Mouse (Mus musculus) thymus, postnatal 25 days (tissue): ENCODE measurements around the gene Papola.

Experiments
- DNase-seq: peaks from one replicate; pipeline ENCODE4 v3.0.0; 2022

The Papola gene

DNA sequence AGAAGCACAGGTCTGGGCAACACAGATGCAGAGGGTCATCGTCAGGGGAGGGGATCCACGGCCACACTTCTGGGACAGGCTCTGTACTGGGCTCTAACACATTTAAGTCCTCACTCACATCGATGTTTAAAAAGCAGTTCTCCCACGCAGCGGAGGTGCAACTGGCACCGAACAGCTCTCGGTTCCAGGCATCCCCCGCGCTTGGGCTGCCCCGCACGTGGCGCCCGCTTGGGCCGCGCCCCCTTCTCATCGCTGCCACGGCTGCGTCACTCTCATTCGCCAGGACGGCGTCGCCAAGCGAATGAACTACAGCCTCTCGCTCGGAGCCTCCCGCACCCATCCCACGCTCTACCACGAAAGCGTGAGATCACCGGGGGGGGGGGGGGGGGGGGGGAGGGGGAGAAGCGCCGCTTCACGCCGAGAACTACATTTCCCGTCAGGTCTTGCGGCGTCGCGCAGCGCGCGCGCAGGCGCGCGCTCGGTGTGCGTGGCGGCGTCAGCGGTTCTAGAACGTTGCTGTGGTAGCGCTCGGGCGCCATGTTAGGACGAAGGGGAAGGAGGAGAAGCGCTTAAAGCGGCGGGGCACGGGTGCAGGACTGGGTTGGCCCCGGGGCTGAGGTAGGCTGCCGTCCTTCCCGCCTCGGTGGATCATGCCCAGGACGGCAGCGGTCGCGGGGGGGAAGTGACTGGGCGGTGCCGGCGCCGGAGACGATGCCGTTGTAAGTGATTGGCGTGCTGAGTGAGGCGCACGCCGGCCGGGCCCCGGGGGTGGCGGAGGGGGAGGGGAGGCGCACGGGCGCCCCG is at the start of gene Papola:
TSS of gene Papola (plus strand) at position 499 of the 804 bp plus-strand sequence.
- DNase-seq, result peak; percentile 86

DNA sequence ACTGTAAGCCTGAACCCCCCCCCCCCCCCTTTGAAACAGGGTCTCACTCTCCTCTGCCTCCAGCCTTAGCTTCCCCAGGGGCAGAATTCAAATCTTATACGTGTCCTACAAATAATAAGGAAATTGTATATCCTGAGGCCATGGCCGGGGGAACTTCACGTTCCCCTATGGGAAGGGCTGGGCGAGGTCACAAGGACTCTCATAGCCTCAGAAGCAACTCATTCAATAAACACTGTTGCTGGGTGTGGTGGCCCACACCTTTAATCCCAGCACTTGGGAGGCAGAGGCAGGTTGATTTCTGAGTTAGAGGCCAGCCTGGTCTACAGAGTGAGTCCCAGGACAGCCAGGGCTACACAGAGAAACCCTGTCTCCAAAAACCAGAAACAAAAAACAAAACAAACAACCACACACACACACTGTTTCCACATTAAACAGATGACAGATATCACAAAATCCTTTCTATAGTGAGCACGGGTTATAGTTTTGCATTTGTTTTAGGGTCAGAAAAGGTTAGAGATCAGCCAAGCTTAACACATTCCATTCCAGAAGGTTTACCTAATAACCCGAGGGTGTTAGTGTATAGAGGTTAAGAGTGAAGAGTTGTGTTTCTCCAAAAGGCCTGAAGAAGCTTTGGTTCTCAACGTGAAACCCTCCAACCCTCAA is 49.1 kb upstream of the Papola start:
- no peak for DNase-seq

DNA sequence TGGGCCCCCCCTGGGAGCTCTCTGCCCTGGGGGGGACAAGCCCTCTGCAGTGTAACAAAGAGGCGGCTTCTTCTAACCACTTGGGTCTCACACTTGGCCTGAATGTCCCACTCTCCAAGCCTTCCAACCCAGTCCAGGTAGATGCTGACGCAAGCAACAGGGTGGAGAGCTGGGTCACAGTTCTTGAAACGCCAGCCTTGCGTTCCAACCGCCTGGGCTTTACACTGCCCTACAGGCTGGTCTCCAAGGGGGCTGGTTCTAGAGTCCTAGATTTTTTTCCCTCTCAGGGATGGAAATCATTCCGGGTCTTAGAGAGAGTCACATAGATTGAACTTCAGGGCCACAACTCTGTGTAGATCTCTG is 48.6 kb upstream of the Papola start:
- DNase-seq, result no peak

DNA sequence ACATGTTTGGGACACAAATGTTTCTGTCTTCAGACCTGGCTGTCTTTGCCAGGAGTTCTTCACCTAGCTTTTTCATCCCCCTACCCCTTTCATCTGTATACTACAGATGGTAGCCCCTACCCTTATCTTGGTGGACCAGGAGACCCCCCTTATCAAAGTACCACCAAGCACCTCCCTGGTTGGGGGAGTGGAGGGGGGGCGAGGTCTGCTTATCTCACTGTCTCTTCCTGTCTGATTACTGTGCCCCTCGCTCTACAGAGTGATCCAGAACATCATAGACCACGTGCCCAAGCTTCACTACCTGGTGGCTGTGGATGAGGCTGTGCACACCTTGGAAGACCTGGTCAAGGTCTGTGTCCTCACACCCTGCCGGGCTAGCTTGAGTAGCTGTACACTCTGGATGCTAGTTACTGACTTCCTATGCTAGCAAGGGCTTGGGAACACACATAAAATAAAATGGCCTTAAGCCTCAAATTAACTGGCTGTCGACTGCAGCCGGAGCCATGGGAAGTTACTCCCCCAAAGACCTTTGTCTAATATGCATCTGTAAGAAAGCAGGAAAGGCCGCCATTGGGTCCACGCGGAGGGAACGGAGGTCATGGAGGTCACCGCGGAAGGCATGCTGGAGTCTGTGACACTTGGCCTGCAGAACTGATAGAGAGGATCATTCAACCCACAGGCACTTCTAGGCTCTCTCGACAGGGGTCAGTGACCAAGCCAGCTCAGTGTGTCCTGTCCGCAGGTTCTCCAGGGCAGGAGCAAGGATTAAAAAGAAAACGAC is 46.0 kb upstream of the Papola start:
- DNase-seq, result no peak

DNA sequence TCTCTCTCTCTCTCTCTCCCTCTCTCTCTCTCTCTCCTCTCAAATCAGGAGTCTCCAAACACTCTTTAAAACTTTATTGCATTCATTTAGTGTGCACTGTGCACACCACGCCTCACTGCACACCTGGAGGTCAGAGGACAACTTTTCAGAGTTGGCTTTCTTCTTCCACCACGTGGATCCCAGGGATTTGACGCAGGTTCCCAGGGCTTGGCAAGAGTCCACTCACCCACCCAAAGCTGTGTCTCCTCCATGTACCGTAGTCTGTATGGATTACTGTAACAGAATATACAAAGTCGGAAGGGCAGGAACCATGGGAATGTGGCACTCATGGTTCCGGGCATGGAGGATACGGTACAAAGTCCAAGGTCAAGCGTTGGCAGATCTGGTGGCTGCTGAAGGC is 44.8 kb upstream of the Papola start:
- DNase-seq, result no peak

DNA sequence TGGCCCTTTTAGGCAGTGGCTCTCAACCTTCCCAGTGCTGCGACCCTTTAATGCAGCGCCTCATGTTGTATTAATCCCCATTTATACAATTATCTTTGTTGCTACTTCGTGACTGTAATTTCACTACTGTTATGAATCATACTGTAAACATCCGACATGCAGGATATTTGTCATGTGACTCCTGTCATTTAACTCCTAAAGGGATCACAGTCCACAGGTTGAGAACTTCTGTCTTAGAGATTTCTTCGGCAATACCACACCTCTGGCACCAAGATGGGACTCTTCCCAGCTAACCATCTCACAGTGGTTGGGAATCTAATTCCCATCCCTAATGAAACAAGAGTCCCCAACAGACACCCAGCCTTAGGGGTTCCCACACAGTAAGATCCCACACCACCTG is 36.4 kb upstream of the Papola start:
- no peak for DNase-seq

DNA sequence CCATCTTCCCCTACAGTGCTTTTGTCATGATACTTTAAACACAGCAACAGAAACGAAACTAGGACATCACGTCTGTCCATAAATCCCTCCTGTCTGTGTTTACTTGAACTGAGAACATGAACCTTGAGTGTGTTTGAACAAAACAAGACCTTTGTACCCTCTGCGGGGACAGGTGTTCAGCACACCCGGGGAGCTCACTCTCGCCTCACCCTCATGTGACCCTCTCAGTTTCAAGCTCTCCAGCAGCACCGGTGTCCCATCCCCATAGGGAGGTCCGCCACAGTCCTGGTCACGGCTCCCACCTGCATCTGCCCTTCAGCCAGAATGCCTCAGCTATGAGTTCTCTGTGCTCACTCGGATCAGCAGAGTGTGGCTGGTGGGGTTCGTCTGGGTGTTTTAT is 30.7 kb upstream of the Papola start:
- DNase-seq, result no peak

DNA sequence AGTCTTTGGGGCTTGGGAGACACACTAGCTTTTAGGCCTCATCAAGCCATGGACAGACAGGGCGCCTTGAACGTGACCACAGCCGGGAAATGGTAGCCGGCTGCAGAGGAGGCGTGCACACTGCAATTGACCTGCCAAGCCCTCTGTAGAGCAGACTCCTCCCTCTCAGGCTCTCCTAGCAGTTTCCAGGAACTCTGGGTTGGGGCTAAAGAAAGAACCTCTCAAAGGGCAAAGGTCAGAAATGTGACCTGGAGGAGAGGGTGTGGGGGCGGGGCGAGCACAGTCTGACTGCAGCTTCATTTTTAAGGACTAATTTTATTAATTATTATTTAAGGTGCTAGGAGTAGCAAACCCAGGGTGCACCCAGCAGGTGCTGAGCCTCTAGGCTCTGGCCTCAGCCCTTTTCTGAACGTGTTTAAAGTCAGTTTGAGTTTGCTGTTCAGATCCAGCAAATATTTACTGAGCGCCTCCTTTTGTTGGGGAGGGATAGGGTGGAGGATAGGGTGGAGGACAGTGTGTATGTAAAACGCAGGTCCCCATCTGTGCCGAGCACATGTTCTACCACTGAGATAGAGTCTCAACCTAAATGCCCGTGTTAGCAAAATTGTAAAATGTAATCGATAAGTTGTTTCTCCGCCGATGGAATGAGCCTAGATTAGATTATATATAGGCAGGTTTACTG is 26.5 kb upstream of the Papola start:
- DNase-seq, result no peak

DNA sequence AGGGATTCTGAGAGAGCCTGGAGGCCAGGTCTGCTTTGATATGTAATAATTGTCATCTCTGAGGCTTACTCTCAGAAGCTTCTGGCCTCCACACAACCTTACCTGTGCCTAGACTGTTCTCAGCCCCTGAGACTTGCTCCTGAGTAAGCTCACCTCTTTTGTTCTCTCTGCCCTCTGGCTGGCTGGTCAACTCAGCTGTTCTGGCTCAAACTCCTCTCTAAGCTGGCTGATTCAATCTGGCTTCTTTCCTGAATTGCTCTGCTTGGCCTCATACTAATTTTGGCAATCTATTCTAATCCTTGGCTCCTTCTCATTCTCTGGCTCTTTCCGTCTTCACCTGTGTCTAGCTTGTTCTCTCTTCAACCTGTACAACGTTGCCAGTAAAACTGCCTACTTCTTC is 25.6 kb upstream of the Papola start:
- no peak for DNase-seq

DNA sequence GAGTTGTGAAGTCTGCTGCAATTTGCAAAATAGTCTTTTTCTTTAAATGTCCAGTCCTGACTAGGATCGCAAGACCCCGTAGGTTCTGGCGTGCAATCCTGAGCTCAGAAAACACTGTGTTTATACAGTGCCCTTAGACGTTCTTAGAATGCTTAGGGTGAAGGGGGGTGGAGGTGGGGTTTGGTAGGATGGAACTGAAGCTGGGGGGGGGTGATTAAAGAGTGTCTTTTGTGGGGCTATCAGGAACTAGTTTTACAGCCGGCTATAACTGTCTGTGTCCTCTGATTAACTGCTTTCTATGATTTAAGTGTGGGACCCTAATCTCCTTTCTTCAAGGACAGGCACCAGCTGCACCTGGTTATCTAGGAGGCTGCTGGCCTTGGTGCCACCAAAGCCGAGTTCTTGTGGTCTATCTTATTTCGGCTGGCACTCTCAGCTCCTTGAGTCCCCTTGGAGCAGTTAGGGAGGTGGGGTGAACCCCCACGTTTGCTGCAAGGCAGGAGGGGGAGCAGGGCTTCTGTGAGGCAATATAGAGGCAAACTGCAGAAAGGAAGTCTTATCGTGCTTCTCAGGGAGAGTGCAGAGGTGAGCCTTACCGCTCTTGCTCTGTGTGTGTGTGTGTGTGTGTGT is 24.5 kb upstream of the Papola start:
- no peak for DNase-seq

DNA sequence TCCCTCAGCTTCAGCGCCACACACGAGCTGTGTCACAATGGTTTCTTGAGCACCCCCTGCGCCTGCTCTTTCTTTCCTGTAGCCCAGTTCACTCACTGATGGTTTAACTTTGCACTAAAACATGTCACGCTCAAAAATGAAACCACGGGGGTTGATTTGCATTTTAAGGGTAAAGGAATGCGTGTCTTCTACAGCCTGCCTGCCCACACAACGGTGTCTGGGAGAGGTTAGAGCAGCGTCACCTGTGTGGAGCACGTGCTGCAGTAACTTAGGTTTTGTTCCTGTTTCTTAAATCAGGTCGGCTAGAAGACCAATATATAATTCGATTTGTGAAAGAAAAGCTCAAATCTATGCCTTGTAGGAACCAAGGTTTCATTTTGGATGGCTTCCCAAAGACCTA is 23.3 kb upstream of the Papola start:
- no peak for DNase-seq

DNA sequence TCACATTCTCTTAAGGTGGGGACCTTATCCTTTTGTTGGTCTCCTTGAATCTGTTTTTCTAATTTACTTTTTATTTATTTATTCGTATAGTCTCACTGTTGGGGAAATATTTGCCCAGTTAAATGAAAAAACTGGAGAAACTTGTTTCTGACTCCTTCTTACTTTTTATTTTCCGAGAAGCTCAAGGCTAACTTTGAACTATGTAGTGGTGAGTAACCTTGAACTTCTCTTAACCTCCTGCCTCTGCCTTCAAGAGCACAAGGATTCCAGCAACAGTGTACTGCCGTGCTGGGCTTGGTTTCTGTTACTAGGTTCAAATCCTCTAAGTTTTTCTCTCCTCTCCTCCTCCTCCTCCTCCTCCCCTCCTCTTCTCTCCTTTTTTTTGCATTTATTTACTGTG is 22.9 kb upstream of the Papola start:
- no peak for DNase-seq

DNA sequence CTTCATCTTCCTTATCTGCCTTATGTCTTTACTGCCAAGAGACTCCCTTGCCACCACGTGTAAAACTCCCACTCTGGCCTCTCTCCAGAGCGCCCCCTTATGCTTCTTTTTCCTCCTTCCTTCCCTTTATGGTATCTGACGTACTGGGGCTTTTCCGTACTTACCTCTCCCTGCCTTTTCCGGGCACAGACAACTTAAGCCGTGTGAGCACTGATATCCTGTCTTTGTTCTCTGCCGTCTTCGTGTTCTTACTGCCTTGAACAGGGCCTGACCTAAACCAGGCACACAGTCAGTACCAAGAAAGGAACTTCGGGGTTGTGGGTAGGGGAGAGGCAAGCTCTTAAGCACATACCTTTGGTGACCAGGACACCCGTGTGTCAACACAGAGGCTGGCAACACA is 14.8 kb upstream of the Papola start:
- DNase-seq, result no peak

DNA sequence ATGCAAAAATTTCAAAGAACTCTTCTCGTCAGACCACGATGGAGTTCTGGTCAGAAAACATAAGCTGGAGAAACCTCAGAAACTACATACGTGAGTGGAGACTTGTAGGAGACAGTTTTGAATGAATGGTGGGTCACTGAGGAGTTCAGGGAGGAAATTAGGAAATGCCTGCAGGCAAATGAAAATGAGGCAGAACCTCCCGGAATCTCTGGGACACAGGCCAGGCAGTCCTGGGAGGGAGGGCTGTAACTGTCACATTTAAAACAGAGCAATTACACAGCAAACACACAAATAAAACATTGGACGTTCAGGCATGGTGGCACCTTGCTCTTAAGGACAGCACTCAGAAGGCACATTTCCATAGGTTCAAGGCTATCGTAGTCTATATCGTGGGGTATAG is 9.6 kb upstream of the Papola start:
- no peak for DNase-seq

DNA sequence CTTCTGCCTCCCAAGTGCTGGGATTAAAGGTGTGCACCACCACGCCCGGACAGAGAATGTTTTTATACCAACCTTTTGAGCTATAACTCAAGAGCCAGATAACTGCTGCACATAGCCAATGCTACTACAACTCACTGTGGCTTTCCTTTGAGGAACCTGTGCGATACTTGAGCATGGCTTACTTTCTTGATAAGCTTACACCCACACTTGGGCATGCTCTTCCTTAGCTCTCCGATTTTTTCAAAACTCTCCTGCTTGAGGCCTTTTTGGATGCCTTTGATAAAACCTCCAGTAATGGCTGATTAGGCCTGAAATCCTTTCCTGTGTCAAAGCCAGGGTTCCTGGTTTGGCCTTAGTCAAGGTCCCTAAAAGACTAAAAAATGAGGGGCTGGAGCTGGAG is 6.8 kb upstream of the Papola start:
- DNase-seq, result no peak

DNA sequence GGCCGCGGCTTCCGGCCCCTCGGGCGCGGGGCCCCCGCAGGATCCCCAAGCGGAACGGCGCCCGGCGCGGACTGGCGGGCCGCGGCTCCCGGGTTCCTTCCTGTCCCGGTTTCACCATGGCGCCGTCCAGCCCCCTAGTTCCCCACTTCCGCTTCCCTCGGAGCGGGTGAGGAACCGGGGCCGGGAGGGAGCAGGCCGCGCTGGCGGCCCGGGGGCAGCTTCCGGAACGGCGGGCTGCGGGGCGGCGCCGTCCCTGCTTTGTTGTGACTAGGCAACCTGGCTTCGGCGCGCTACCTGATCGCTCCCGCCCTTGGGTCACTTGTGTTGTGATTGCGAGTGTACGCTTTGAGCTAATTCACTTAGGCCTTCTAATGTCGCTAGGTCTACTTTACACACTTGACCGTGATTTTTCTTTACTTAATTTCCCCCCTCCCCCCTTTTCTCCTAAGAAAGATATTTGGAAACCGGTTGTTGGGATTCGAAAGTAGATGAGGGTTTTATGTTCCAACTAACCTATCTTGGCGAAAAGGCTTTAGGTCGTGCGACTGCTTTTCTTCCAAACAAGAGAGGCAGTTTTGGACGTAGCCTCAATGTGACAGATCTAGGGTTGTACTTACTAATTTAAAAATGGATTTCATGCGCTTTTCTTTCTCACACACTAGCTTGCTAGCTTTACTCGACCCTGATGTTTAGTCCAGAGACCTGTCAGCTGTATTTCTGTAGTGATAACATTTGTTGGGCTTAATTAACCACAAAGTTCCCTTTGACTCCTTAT is 693 bp downstream of the Papola start:
- DNase-seq, result peak; percentile 83

DNA sequence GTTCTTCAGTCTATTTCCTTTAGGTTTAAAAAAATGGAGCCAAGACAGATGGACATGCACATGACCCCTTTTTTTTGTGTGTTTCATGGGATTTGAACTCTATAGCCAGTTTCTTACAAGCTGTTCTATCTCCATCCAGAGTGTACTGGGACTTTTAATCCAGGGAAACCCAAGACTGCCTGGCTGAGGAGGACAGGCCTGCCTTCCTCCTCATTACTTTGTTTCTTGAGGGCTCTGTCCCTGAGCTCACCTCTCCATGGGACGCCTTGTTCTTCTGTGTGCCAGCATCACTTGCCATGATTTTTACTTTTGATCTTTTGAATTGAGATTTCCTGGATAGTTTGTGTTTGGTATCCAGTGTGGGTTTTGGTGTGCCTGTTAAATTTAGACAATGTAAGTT is 1.6 kb downstream of the Papola start:
- no peak for DNase-seq

DNA sequence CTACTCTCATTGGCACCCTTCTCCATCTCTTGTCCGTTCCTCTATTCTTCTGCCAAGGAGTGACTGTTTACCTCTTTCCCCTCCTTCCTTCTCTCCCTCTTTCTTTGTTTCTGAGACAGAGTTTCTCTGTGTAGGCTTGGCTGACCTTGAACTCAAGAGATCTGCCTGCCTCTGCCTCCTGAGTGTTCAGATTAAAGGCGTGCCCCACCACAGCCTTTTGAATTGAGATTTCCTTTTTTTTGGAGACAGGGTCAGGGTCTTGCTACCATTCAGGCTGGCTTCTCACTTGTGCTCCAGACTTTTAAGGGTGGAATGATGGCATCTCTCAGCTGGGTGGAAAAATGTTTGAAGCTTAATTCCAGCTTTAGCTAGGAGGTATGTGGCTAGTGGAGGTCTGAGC is 3.1 kb downstream of the Papola start:
- no peak for DNase-seq

DNA sequence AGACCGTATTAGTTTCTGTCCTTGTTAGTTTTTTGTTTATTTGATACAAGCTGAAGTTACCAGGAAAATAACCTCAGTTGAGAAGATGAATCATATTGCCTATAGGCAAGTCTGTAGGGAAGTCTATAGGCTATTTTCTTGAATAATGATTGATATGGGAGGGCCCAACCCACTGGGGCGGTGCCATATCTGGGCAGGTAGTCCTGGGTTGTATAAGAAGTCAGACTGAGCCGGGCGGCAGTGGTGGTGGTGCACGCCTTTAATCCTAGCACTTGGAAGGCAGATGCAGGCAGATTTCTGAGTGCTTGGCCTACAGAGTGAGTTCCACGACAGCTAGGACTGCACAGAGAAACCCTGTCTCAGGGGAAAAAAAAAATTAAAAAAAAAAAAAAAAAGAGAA is 5.4 kb downstream of the Papola start:
- no peak for DNase-seq

DNA sequence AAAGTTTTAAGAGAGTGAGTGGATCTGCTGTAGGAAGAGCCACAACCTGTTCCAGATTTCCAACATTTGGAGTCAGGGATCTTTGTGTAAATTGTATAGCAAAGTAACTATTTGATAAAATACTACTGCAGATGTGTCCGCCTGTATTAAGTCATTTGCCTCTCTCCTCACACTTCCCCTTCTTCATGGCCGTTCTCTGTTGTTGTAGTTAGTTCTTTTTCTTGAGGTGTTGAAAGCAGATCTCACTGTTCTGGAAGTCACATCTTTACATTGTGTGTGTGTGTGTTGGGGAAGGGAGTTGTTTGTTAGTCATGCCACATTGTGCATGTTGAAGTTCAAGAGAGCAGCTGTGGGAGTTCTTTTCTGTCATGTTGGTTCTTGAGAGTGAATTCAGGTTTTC is 10.4 kb downstream of the Papola start:
- no peak for DNase-seq

DNA sequence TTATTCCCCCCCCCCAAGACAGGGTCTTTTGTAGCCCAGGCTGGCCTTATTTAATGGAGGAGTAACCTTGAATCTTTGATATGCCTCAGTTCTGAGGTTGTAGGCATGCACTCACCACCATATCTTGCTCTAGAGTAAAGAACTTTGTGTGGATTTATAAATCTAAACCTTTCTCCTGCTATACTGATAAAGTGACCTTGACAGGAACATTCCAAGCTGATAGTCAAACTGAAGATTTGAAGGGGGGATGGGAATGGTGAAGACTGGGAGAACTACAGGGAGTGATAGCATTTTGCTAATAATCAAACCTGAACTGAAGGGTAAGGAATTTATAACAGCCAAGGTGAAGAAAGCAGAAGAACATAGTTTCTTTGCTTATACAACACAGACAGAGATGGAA is 13.5 kb downstream of the Papola start:
- no peak for DNase-seq

DNA sequence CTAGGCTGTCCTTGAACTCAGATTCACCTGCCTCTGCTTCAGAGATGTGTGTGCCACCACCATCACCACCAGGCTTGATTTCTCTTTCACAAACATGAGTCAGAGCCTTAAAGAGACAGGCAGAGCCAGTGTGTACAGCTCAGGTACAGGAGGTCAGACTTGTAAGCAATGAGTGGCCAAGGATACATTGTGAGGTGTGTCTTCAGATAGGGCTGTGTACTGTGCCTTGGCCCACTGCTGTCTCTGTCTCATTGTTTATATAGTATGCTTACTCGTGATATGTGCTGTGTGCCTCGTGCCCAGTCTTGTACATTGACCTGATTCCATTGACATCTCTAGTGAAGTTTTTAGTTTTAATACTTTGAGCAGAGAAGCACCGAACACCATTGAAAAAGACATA is 21.3 kb downstream of the Papola start:
- DNase-seq, result no peak
